Mouse (Mus musculus): ENCODE measurements around the gene Acap2.

Gene Acap2

GRCm38 (mm10) chr16:31205726-31206125 is 4.7 kb upstream of the Acap2 start:
- DNase-seq (ENCODE audit: extremely low spot score, low spot score), result no peak

GRCm38 (mm10) chr16:31205187-31205586 is 4.1 kb upstream of the Acap2 start:
- DNase-seq (ENCODE audit: extremely low spot score, low spot score), result no peak

GRCm38 (mm10) chr16:31204216-31204615 is 3.2 kb upstream of the Acap2 start:
- no peak for DNase-seq (ENCODE audit: extremely low spot score, low spot score)

- no peak for DNase-seq (ENCODE audit: extremely low spot score, low spot score)
Observed at GRCm38 (mm10) chr16:31201704-31202103, 659 bp upstream of the Acap2 start.

GRCm38 (mm10) chr16:31199926-31200789 is 887 bp downstream of the Acap2 start:
- DNase-seq (ENCODE audit: extremely low spot score, low spot score), result peak; percentile 65

- peak; percentile 36 for DNase-seq (ENCODE audit: extremely low spot score, low spot score)
Observed at GRCm38 (mm10) chr16:31199591-31199925, 1.5 kb downstream of the Acap2 start.

GRCm38 (mm10) chr16:31196971-31197370 is 4.1 kb downstream of the Acap2 start:
- DNase-seq (ENCODE audit: extremely low spot score, low spot score), result no peak

GRCm38 (mm10) chr16:31192526-31192925 is 8.5 kb downstream of the Acap2 start:
- no peak for DNase-seq (ENCODE audit: extremely low spot score, low spot score)

GRCm38 (mm10) chr16:31191818-31192217 is 9.2 kb downstream of the Acap2 start:
- DNase-seq (ENCODE audit: extremely low spot score, low spot score), result no peak

GRCm38 (mm10) chr16:31190426-31190825 is 10.6 kb downstream of the Acap2 start:
- DNase-seq (ENCODE audit: extremely low spot score, low spot score), result no peak

GRCm38 (mm10) chr16:31189291-31189690 is 11.8 kb downstream of the Acap2 start:
- DNase-seq (ENCODE audit: extremely low spot score, low spot score), result no peak

- DNase-seq (ENCODE audit: extremely low spot score, low spot score), result no peak
Observed at GRCm38 (mm10) chr16:31188799-31189198, 12.2 kb downstream of the Acap2 start.

- DNase-seq (ENCODE audit: extremely low spot score, low spot score), result no peak
Observed at GRCm38 (mm10) chr16:31188270-31188669, 12.8 kb downstream of the Acap2 start.

GRCm38 (mm10) chr16:31187192-31187591 is 13.9 kb downstream of the Acap2 start:
- no peak for DNase-seq (ENCODE audit: extremely low spot score, low spot score)

GRCm38 (mm10) chr16:31185757-31186156 is 15.3 kb downstream of the Acap2 start:
- no peak for DNase-seq (ENCODE audit: extremely low spot score, low spot score)

- no peak for DNase-seq (ENCODE audit: extremely low spot score, low spot score)
Observed at GRCm38 (mm10) chr16:31184727-31185126, 16.3 kb downstream of the Acap2 start.

- DNase-seq (ENCODE audit: extremely low spot score, low spot score), result no peak
Observed at GRCm38 (mm10) chr16:31182576-31182975, 18.5 kb downstream of the Acap2 start.

GRCm38 (mm10) chr16:31180843-31181242 is 20.2 kb downstream of the Acap2 start:
- no peak for DNase-seq (ENCODE audit: extremely low spot score, low spot score)

- DNase-seq (ENCODE audit: extremely low spot score, low spot score), result no peak
Observed at GRCm38 (mm10) chr16:31179384-31179783, 21.7 kb downstream of the Acap2 start.

GRCm38 (mm10) chr16:31174880-31175638 is 26.0 kb downstream of the Acap2 start:
- DNase-seq (ENCODE audit: extremely low spot score, low spot score), result no peak

GRCm38 (mm10) chr16:31172229-31172628 is 28.8 kb downstream of the Acap2 start:
- no peak for DNase-seq (ENCODE audit: extremely low spot score, low spot score)

GRCm38 (mm10) chr16:31171418-31171817 is 29.6 kb downstream of the Acap2 start:
- no peak for DNase-seq (ENCODE audit: extremely low spot score, low spot score)

- no peak for DNase-seq (ENCODE audit: extremely low spot score, low spot score)
Observed at GRCm38 (mm10) chr16:31170297-31170696, 30.7 kb downstream of the Acap2 start.

Measured in neural tube, embryonic 10.5 days (tissue).